Mouse (Mus musculus) kidney, postnatal 0 days (tissue): ENCODE results near the gene 6430548M08Rik. TPM values are rescaled to one million over a fixed set of nuclear protein-coding genes. Genes with fewer than 3 reads are reported as not detected.

Experiments
- ATAC-seq: fragments of 200-750 bp; cut with Nextera tagmentation; replicated peaks from 2 replicates; pipeline ENCODE4 v1.8.0; 2017; ENCODE audit warnings: low read depth, moderate number of reproducible peaks, moderate TSS enrichment, moderate library complexity; ENCODE audit not compliant: low FRiP score
- DNase-seq: peaks from one replicate; pipeline ENCODE4 v3.0.0-alpha.2; 2016; ENCODE audit warnings: low spot score
- H3K27ac ChIP-seq: fragments of 300-500 bp; sonication (generic); 2 replicates; pipeline ENCODE4 v1.5.1; 2014; ENCODE audit warnings: mild to moderate bottlenecking
- H3K27me3 ChIP-seq: fragments of 300-500 bp; sonication (generic); 2 replicates; pipeline ENCODE4 v1.6.1; 2014; ENCODE audit warnings: low read length, mixed read lengths; ENCODE audit not compliant: insufficient read depth
- H3K36me3 ChIP-seq: fragments of 300-500 bp; sonication (generic); 2 replicates; pipeline ENCODE4 v1.6.1; 2014; ENCODE audit warnings: low read length, mixed read lengths; ENCODE audit not compliant: insufficient read depth
- H3K4me1 ChIP-seq: fragments of 300-500 bp; sonication (generic); replicated peaks from 2 replicates; pipeline ENCODE4 v1.6.1; 2014; ENCODE audit warnings: antibody characterized with exemption, low read length, mixed read lengths; ENCODE audit not compliant: insufficient read depth
- H3K4me2 ChIP-seq: fragments of 300-500 bp; sonication (generic); 2 replicates; pipeline ENCODE4 v1.6.1; 2014; ENCODE audit warnings: mild to moderate bottlenecking, low read length, moderate library complexity, mixed read lengths
- H3K4me3 ChIP-seq: fragments of 300-500 bp; sonication (generic); replicated peaks from 2 replicates; pipeline ENCODE4 v1.5.1; 2014; ENCODE audit warnings: low read depth, low read length
- H3K9ac ChIP-seq: fragments of 300-500 bp; sonication (generic); 2 replicates; pipeline ENCODE4 v1.6.1; 2014; ENCODE audit warnings: low read depth, low read length
- H3K9me3 ChIP-seq: fragments of 300-500 bp; sonication (generic); replicated peaks from 2 replicates; pipeline ENCODE4 v1.6.1; 2016; ENCODE audit warnings: low read length, inconsistent platforms, mixed read lengths
- CTCF ChIP-seq: IDR thresholded peaks from 2 replicates; pipeline ENCODE4 v1.5.1; 2016; ENCODE audit warnings: antibody characterized with exemption, low read depth, mild to moderate bottlenecking, moderate library complexity
- WGBS: fragments of 180-500 bp; shearing (Covaris S2); extraction: QIAGEN DNeasy Blood & Tissue Kit; methylation state at CpG from one replicate; pipeline ENCODE4 v1.1.7; 2014; 5-methylcytosine and 5-hydroxymethylcytosine counted together
- polyA plus RNA-seq: library from polyadenylated mRNA; unstranded; fragments of >200 nt; fragmentation: Nextera tagmentation; extraction: Ambion mirVana; gene quantifications from 2 replicates; pipeline ENCODE4 v1.2.1, GENCODE M21; 2015

6430548M08Rik gene
- polyA plus RNA-seq, 1 experiment from 2014 or later = 6.9 TPM

GRCm38 (mm10) chr8:120143911-120144651 lies 30.1 kb downstream of the 6430548M08Rik start:
- TF ChIP-seq CTCF = no peak
- Histone ChIP-seq H3K9ac (no peak overlapping the region), H3K27ac (no peak overlapping the region), H3K36me3 (no peaks in the 10 kb centered on the region), H3K4me1 (no peaks in the 10 kb centered on the region), H3K9me3 (no peaks in the 10 kb centered on the region), H3K4me2 (no peak overlapping the region), H3K4me3 (no peak overlapping the region), H3K27me3 (no peaks in the 10 kb centered on the region)
- no peak for DNase-seq
- ATAC-seq = no peak
- 59% methylated on average over 15 of the region's 15 CpGs for WGBS

- TF ChIP-seq CTCF = no peak
- H3K4me2 ChIP-seq = no peak overlapping the region
- no peaks in the 10 kb centered on the region for H3K9me3 ChIP-seq
- no peak for DNase-seq
- H3K27ac ChIP-seq = no peak overlapping the region
- 56% methylated on average over 12 of the region's 12 CpGs for WGBS
- ATAC-seq = no peak
- H3K9ac ChIP-seq = no peak overlapping the region
- H3K27me3 ChIP-seq = no peaks in the 10 kb centered on the region
- H3K4me3 ChIP-seq = no peak overlapping the region
- no peaks in the 10 kb centered on the region for H3K36me3 ChIP-seq
- H3K4me1 ChIP-seq = no peaks in the 10 kb centered on the region
Measured at GRCm38 (mm10) chr8:120144652-120145301, 30.8 kb downstream of the 6430548M08Rik start.

- Histone ChIP-seq H3K4me2 (no peak overlapping the region), H3K36me3 (no peaks in the 10 kb centered on the region), H3K9ac (no peak overlapping the region), H3K27ac (no peak overlapping the region), H3K9me3 (no peaks in the 10 kb centered on the region), H3K4me3 (no peak overlapping the region), H3K4me1 (no peaks in the 10 kb centered on the region), H3K27me3 (no peaks in the 10 kb centered on the region)
- TF ChIP-seq CTCF = no peak
- ATAC-seq (no peak), DNase-seq (no peak)
- 86% methylated on average over 1 of the region's 1 CpGs for WGBS
Measured at GRCm38 (mm10) chr8:120146051-120146450, 32.1 kb downstream of the 6430548M08Rik start.

- Histone ChIP-seq H3K36me3 (no peaks in the 10 kb centered on the region), H3K4me3 (no peak overlapping the region), H3K9me3 (no peaks in the 10 kb centered on the region), H3K9ac (no peak overlapping the region), H3K4me2 (no peak overlapping the region), H3K4me1 (0 out of 2 replicates have a peak, but pooled peaks cover 4% of the 10 kb centered on the region), H3K27me3 (no peaks in the 10 kb centered on the region), H3K27ac (no peak overlapping the region)
- no peak for TF ChIP-seq CTCF
- ATAC-seq (no peak), DNase-seq (no peak)
- 53% methylated on average over 12 of the region's 12 CpGs for WGBS
Measured at GRCm38 (mm10) chr8:120150028-120150427, 36.1 kb downstream of the 6430548M08Rik start.

GRCm38 (mm10) chr8:120151151-120151550 lies 37.2 kb downstream of the 6430548M08Rik start:
- no peak for ATAC-seq
- H3K9me3 ChIP-seq = no peaks in the 10 kb centered on the region
- no peak overlapping the region for H3K9ac ChIP-seq
- H3K27ac ChIP-seq = no peak overlapping the region
- no peaks in the 10 kb centered on the region for H3K27me3 ChIP-seq
- 49% methylated on average over 9 of the region's 9 CpGs for WGBS
- H3K4me1 ChIP-seq = 0 out of 2 replicates have a peak, but pooled peaks cover 8% of the 10 kb centered on the region
- no peaks in the 10 kb centered on the region for H3K36me3 ChIP-seq
- DNase-seq = no peak
- TF ChIP-seq CTCF = no peak
- H3K4me2 ChIP-seq = no peak overlapping the region
- no peak overlapping the region for H3K4me3 ChIP-seq

GRCm38 (mm10) chr8:120152636-120153035 lies 38.7 kb downstream of the 6430548M08Rik start:
- DNase-seq = no peak
- ATAC-seq = no peak
- 0 out of 2 replicates have a peak, but pooled peaks cover 8% of the 10 kb centered on the region for H3K4me1 ChIP-seq
- WGBS = 54% methylated on average over 7 of the region's 7 CpGs
- no peak overlapping the region for H3K4me3 ChIP-seq
- no peaks in the 10 kb centered on the region for H3K27me3 ChIP-seq
- H3K36me3 ChIP-seq = no peaks in the 10 kb centered on the region
- TF ChIP-seq CTCF = no peak
- H3K4me2 ChIP-seq = no peak overlapping the region
- no peak overlapping the region for H3K9ac ChIP-seq
- no peak overlapping the region for H3K27ac ChIP-seq
- no peaks in the 10 kb centered on the region for H3K9me3 ChIP-seq
